Mouse (Mus musculus): ENCODE data around the gene Pigk.

- TF ChIP-seq POLR2A (IDR thresholded peaks at IDR 0.05; ENCODE audit: low read depth, low read length): no peak
- TF ChIP-seq CTCF (IDR thresholded peaks at IDR 0.05; ENCODE audit: extremely low read depth, insufficient read length, insufficient replicate concordance, low read depth, low read length): no peak
These were observed 100.0 kb downstream of the Pigk start for GRCm38 (mm10) chr3:152813905-152814304.
